Comparison of ENCODE assay signal across 11 mouse cellular contexts in genomic region chr5:113672456-113672855, GRCm38 (mm10). TPM values are rescaled to one million over a fixed set of nuclear protein-coding genes. Genes with fewer than 3 reads are reported as not detected.
DNase-seq lines count a peak whose midpoint lies in the region; ATAC-seq and TF ChIP-seq lines count a peak whose summit lies in the region.
"Had no signal": no experiment of that assay in that cellular context is flagged by ENCODE, and none has a peak within 500 bp of the region (broad histone marks: within the 10 kb centered on the region; RNA-seq: fewer than 3 reads in every experiment).

No protein-coding gene starts in this region.

- no peaks in the 10 kb centered on the region for H3K36me3 ChIP-seq in heart, adult 2 months (ENCODE audit: control insufficient read depth, insufficient read depth, low read length)
- H3K36me3 ChIP-seq in lung, postnatal 0 days (ENCODE audit: insufficient read depth, low read length), result no peaks in the 10 kb centered on the region
- H3K36me3 ChIP-seq in limb, embryonic 10.5 days, result no peaks in the 10 kb centered on the region
- no peaks in the 10 kb centered on the region for H3K36me3 ChIP-seq in midbrain, embryonic 16.5 days (ENCODE audit: control insufficient read depth, insufficient read depth, low read length)
- H3K36me3 ChIP-seq: stomach, embryonic 15.5 days had no signal

- intact Hi-C loops in heart, adult 2 months (cut with DNase I), result loop anchor here (5.0 kb wide), 2 partner anchors 40 to 50 kb away; partner anchors contain the start of gene 1700069L16Rik

- H3K27ac ChIP-seq in heart, adult 2 months, result peak overlapping the region; percentile 53
- peak overlapping the region; percentile 52; the same call in 1 of the 2 replicates for H3K27ac ChIP-seq in lung, postnatal 0 days (ENCODE audit: low read length)
- H3K27ac ChIP-seq in limb, embryonic 10.5 days, result no peak overlapping the region
- no peak overlapping the region for H3K27ac ChIP-seq in midbrain, embryonic 16.5 days (ENCODE audit: low read length)
- H3K27ac ChIP-seq: stomach, embryonic 15.5 days had no signal

- ATAC-seq in frontal cortex, adult (ENCODE audit: low TSS enrichment), result peak; percentile 67; the same call in 1 of the 2 replicates
- peak; percentile 45 for ATAC-seq in CD4-positive, CD25-positive, alpha-beta regulatory T cell, adult 4 months
- ATAC-seq in lung, postnatal 0 days, result peak; percentile 92
- no peak for ATAC-seq in midbrain, embryonic 16.5 days

- no peak for DNase-seq in frontal cortex, postnatal 14 days (ENCODE audit: low spot score in 2 of 2)
- DNase-seq in heart, adult 2 months, result peak; percentile 72 to 81
- peak; percentile 81 for DNase-seq in lung, postnatal 0 days (ENCODE audit: low spot score)
- no peak for DNase-seq in limb, embryonic 10.5 days (ENCODE audit: low spot score)
- no peak for DNase-seq in urinary bladder, postnatal 4 days (ENCODE audit: low spot score in 2 of 2)
- DNase-seq: cerebellum, adult 9-11 months had no signal

- H3K9me3 ChIP-seq in lung, postnatal 0 days (ENCODE audit: low read length), result no peaks in the 10 kb centered on the region
- H3K9me3 ChIP-seq in limb, embryonic 10.5 days (replicated peaks), result no peaks in the 10 kb centered on the region
- no peaks in the 10 kb centered on the region for H3K9me3 ChIP-seq in midbrain, embryonic 16.5 days (replicated peaks; ENCODE audit: control insufficient read depth, low read length, poor library complexity, severe bottlenecking)
- H3K9me3 ChIP-seq: stomach, embryonic 15.5 days had no signal

- TF ChIP-seq CTCF in heart, adult 2 months (IDR thresholded peaks at IDR 0.05), result no peak
- no peak for TF ChIP-seq CTCF in lung, postnatal 0 days (IDR thresholded peaks at IDR 0.05)

- TF ChIP-seq EP300 in heart, adult 2 months (IDR thresholded peaks at IDR 0.05; ENCODE audit: insufficient read depth, low read depth, low read length), result peak; percentile 10; the same call in 1 of the 2 replicates
- TF ChIP-seq EP300 in lung, postnatal 0 days (IDR thresholded peaks at IDR 0.05), result peak; percentile 82

- no peak overlapping the region for H3K4me3 ChIP-seq in heart, adult 2 months
- no peak overlapping the region for H3K4me3 ChIP-seq in lung, postnatal 0 days (ENCODE audit: low read depth, low read length)
- no peak overlapping the region for H3K4me3 ChIP-seq in limb, embryonic 10.5 days
- no peak overlapping the region for H3K4me3 ChIP-seq in midbrain, embryonic 16.5 days (ENCODE audit: low read depth, low read length)
- H3K4me3 ChIP-seq: stomach, embryonic 15.5 days had no signal

- H3K79me2 ChIP-seq in heart, adult 2 months (replicated peaks; ENCODE audit: control insufficient read depth, insufficient read depth, low read length), result no peaks in the 10 kb centered on the region

- H3K4me2 ChIP-seq in lung, postnatal 0 days (replicated peaks; ENCODE audit: low read depth, low read length), result no peak overlapping the region
- no peak overlapping the region for H3K4me2 ChIP-seq in midbrain, embryonic 16.5 days (ENCODE audit: low read length)
- H3K4me2 ChIP-seq: stomach, embryonic 15.5 days had no signal

- no peak overlapping the region for H3K9ac ChIP-seq in heart, adult 2 months (ENCODE audit: low read depth, low read length)
- no peak overlapping the region for H3K9ac ChIP-seq in lung, postnatal 0 days (replicated peaks; ENCODE audit: low read depth)
- no peak overlapping the region for H3K9ac ChIP-seq in midbrain, embryonic 16.5 days (ENCODE audit: low read depth, low read length)
- H3K9ac ChIP-seq: stomach, embryonic 15.5 days had no signal

- no peaks in the 10 kb centered on the region for H3K27me3 ChIP-seq in heart, adult 2 months (ENCODE audit: control insufficient read depth, insufficient read depth, low read length)
- no peaks in the 10 kb centered on the region for H3K27me3 ChIP-seq in lung, postnatal 0 days (replicated peaks; ENCODE audit: insufficient read depth, low read length)
- no peaks in the 10 kb centered on the region for H3K27me3 ChIP-seq in limb, embryonic 10.5 days (ENCODE audit: low read depth, poor library complexity, severe bottlenecking)
- no peaks in the 10 kb centered on the region for H3K27me3 ChIP-seq in midbrain, embryonic 16.5 days (ENCODE audit: control insufficient read depth, insufficient read depth, low read depth, low read length)
- H3K27me3 ChIP-seq: stomach, embryonic 15.5 days had no signal

- 26% methylated on average over 7 of the region's 7 CpGs for WGBS in heart, adult 2 months
- 60% methylated on average over 7 of the region's 7 CpGs for WGBS in lung, postnatal 0 days
- 91% methylated on average over 7 of the region's 7 CpGs for WGBS in limb, embryonic 10.5 days
- WGBS in midbrain, embryonic 16.5 days, result 86% methylated on average over 7 of the region's 7 CpGs

- peaks cover 12% of the 10 kb centered on the region for H3K4me1 ChIP-seq in heart, adult 2 months (ENCODE audit: control insufficient read depth, insufficient read depth, low read length)
- H3K4me1 ChIP-seq in lung, postnatal 0 days (ENCODE audit: insufficient read depth, low read depth, low read length), result no peaks in the 10 kb centered on the region
- H3K4me1 ChIP-seq in limb, embryonic 10.5 days, result no peaks in the 10 kb centered on the region
- no peaks in the 10 kb centered on the region for H3K4me1 ChIP-seq in midbrain, embryonic 16.5 days (ENCODE audit: control insufficient read depth, insufficient read depth, low read length)
- H3K4me1 ChIP-seq: stomach, embryonic 15.5 days had no signal

- TF ChIP-seq POLR2A in heart, adult 2 months (IDR thresholded peaks at IDR 0.05; ENCODE audit: insufficient read depth, low read depth, low read length), result no peak

RNA-seq across cellular contexts. Expression of gene Cmklr1, which starts 22.2 kb away (rescaled TPM):
- polyA plus RNA-seq in CD4-positive, CD25-positive, alpha-beta regulatory T cell, adult 4 months (2017; shearing (Covaris generic)), result not detected
- 10 to 100 TPM; 22.0 to 28.5 TPM for total RNA-seq in heart, adult 2 months (2021)
- 42.0 and 43.6 TPM in 2 replicates for polyA plus RNA-seq in heart, adult 2 months (2012; rRNA removed)
- 53.4 and 63.8 TPM in 2 replicates for polyA plus RNA-seq in lung, postnatal 0 days (2015; fragmentation: Nextera tagmentation; extraction: Ambion mirVana)
- 2.3 and 3.4 TPM in 2 replicates for polyA plus RNA-seq in limb, embryonic 10.5 days (2016; fragmentation: Nextera tagmentation; extraction: Ambion mirVana)
- 1.2 and 1.3 TPM in 2 replicates for polyA plus RNA-seq in midbrain, embryonic 16.5 days (2015; fragmentation: Nextera tagmentation; extraction: Ambion mirVana)

RNA-seq across cellular contexts. Expression of gene 1700069L16Rik, which starts 52.1 kb away (rescaled TPM):
- not detected for polyA plus RNA-seq in CD4-positive, CD25-positive, alpha-beta regulatory T cell, adult 4 months (2017; shearing (Covaris generic))
- not detected for total RNA-seq in heart, adult 2 months (2021)
- polyA plus RNA-seq in heart, adult 2 months (2012; rRNA removed), result not detected in 2 replicates
- not detected in 2 replicates for polyA plus RNA-seq in lung, postnatal 0 days (2015; fragmentation: Nextera tagmentation; extraction: Ambion mirVana)
- polyA plus RNA-seq in limb, embryonic 10.5 days (2016; fragmentation: Nextera tagmentation; extraction: Ambion mirVana), result not detected in 2 replicates
- polyA plus RNA-seq in midbrain, embryonic 16.5 days (2015; fragmentation: Nextera tagmentation; extraction: Ambion mirVana), result not detected in 2 replicates
- polyA plus RNA-seq: heart, embryonic 16.5 days; stomach, embryonic 15.5 days had no signal

Comparison
In these comparisons a context has a peak if more than half of its experiments do, and no peak if none do; other contexts are left out.
1. DNase-seq: peak in heart, adult 2 months (2 of 2) and lung, postnatal 0 days (single experiment); none in frontal cortex, postnatal 14 days (0 of 2), limb, embryonic 10.5 days (single experiment) and urinary bladder, postnatal 4 days (0 of 2).
2. H3K27ac ChIP-seq: peak in heart, adult 2 months (single experiment) and lung, postnatal 0 days (single experiment); none in limb, embryonic 10.5 days (single experiment) and midbrain, embryonic 16.5 days (single experiment).